In genomic region chr12:27235748-27236147, GRCm38 (mm10) we compare ENCODE assay signal across 14 mouse cellular contexts.
"Had no signal": no experiment of that assay in that cellular context is flagged by ENCODE, and none has a peak within 500 bp of the region (broad histone marks: within the 10 kb centered on the region; RNA-seq: fewer than 3 reads in every experiment).

No protein-coding gene starts in this region.

- H3K27me3 ChIP-seq: kidney, embryonic 15.5 days; liver, embryonic 15.5 days; lung, embryonic 15.5 days; neural tube, embryonic 13.5 days had no signal

- H3K4me1 ChIP-seq: kidney, embryonic 15.5 days; liver, embryonic 15.5 days; lung, embryonic 15.5 days; neural tube, embryonic 13.5 days had no signal

- H3K9ac ChIP-seq: kidney, embryonic 15.5 days; liver, embryonic 15.5 days; lung, embryonic 15.5 days; neural tube, embryonic 13.5 days had no signal

- H3K4me2 ChIP-seq: kidney, embryonic 15.5 days; liver, embryonic 11.5 days; liver, embryonic 15.5 days; lung, embryonic 15.5 days; neural tube, embryonic 13.5 days had no signal

- H3K4me3 ChIP-seq: kidney, embryonic 15.5 days; liver, embryonic 15.5 days; lung, embryonic 15.5 days; neural tube, embryonic 13.5 days had no signal

- DNase-seq: kidney, adult 11 months; kidney, postnatal 14 days; left cerebral cortex, postnatal 4 days; midbrain, embryonic 14.5 days; retina, postnatal 1 day; right cerebral cortex, postnatal 4 days; spleen, adult 18-20 months; thymus, adult 2 months; thymus, postnatal 25 days had no signal

- H3K36me3 ChIP-seq: kidney, embryonic 15.5 days; liver, embryonic 15.5 days; lung, embryonic 15.5 days; neural tube, embryonic 13.5 days had no signal

- H3K9me3 ChIP-seq: kidney, embryonic 15.5 days; liver, embryonic 15.5 days; lung, embryonic 15.5 days; neural tube, embryonic 13.5 days had no signal

- H3K27ac ChIP-seq: kidney, embryonic 15.5 days; liver, embryonic 15.5 days; lung, embryonic 15.5 days; neural tube, embryonic 13.5 days had no signal
